Comparison of ENCODE assay signal across 9 mouse cellular contexts in genomic region chr7:142089648-142090447, GRCm38 (mm10). TPM values are rescaled to one million over a fixed set of nuclear protein-coding genes. Genes with fewer than 3 reads are reported as not detected.
DNase-seq lines count a peak whose midpoint lies in the region; ATAC-seq and TF ChIP-seq lines count a peak whose summit lies in the region.
"Had no signal": no experiment of that assay in that cellular context is flagged by ENCODE, and none has a peak within 500 bp of the region (broad histone marks: within the 10 kb centered on the region; RNA-seq: fewer than 3 reads in every experiment).

No protein-coding gene starts in this region.

- H3K9me3 ChIP-seq in forebrain, embryonic 10.5 days = no peaks in the 10 kb centered on the region
- H3K9me3 ChIP-seq in hindbrain, embryonic 11.5 days (ENCODE audit: control insufficient read depth, low read length) = no peaks in the 10 kb centered on the region
- H3K9me3 ChIP-seq in midbrain, embryonic 15.5 days = no peaks in the 10 kb centered on the region
- H3K9me3 ChIP-seq: lung, embryonic 15.5 days had no signal

- no peak for DNase-seq in layer of hippocampus, adult 2 months (ENCODE audit: low spot score in 2 of 2)
- DNase-seq in layer of hippocampus, adult 9-10 months (ENCODE audit: low spot score) = no peak
- no peak for DNase-seq in forebrain, embryonic 10.5 days (ENCODE audit: extremely low spot score, low spot score)
- no peak for DNase-seq in hindbrain, embryonic 11.5 days (ENCODE audit: low spot score)
- no peak for DNase-seq in MN1 (ENCODE audit: low spot score)
- no peak for DNase-seq in kidney, postnatal 36 days

- 66% methylated on average over 17 of the region's 17 CpGs for WGBS in forebrain, embryonic 10.5 days
- WGBS in hindbrain, embryonic 11.5 days = 52% methylated on average over 17 of the region's 17 CpGs
- WGBS in midbrain, embryonic 15.5 days = 56% methylated on average over 17 of the region's 17 CpGs

- no peak overlapping the region for H3K9ac ChIP-seq in hindbrain, embryonic 11.5 days (ENCODE audit: low read depth, low read length)
- H3K9ac ChIP-seq in midbrain, embryonic 15.5 days = peak overlapping the region; percentile 16; the same call in 1 of the 2 replicates
- H3K9ac ChIP-seq: lung, embryonic 15.5 days had no signal

- ATAC-seq in hindbrain, embryonic 11.5 days (ENCODE audit: low FRiP score) = no peak
- ATAC-seq in midbrain, embryonic 15.5 days (replicated peaks) = no peak

- peaks cover 76% of the 10 kb centered on the region for H3K4me1 ChIP-seq in forebrain, embryonic 10.5 days
- H3K4me1 ChIP-seq in hindbrain, embryonic 11.5 days (replicated peaks; ENCODE audit: control insufficient read depth, insufficient read depth, low read length) = peaks cover 31% of the 10 kb centered on the region
- H3K4me1 ChIP-seq in midbrain, embryonic 15.5 days = peaks cover 66% of the 10 kb centered on the region

- H3K36me3 ChIP-seq in forebrain, embryonic 10.5 days (replicated peaks) = peaks cover 29% of the 10 kb centered on the region
- H3K36me3 ChIP-seq in hindbrain, embryonic 11.5 days (ENCODE audit: control insufficient read depth, insufficient read depth, low read length) = no peaks in the 10 kb centered on the region
- H3K36me3 ChIP-seq in midbrain, embryonic 15.5 days (replicated peaks) = peaks cover 29% of the 10 kb centered on the region
- H3K36me3 ChIP-seq: lung, embryonic 15.5 days had no signal

- H3K4me2 ChIP-seq in hindbrain, embryonic 11.5 days (replicated peaks; ENCODE audit: low read depth, low read length) = no peak overlapping the region
- peak overlapping the region; percentile 91 for H3K4me2 ChIP-seq in midbrain, embryonic 15.5 days
- H3K4me2 ChIP-seq: lung, embryonic 15.5 days had no signal

- H3K27ac ChIP-seq in layer of hippocampus, adult 2 months = peak overlapping the region; percentile 68
- peak overlapping the region; percentile 58 for H3K27ac ChIP-seq in forebrain, embryonic 10.5 days
- peak overlapping the region; percentile 92 for H3K27ac ChIP-seq in hindbrain, embryonic 11.5 days (ENCODE audit: low read depth, low read length)
- H3K27ac ChIP-seq in midbrain, embryonic 15.5 days = peak overlapping the region; percentile 77
- H3K27ac ChIP-seq: lung, embryonic 15.5 days had no signal

- TF ChIP-seq CTCF in layer of hippocampus, adult 2 months (conservative IDR thresholded peaks at IDR 0.05) = no peak

- H3K4me3 ChIP-seq in layer of hippocampus, adult 2 months = no peak overlapping the region; the same call in 1 of the 2 replicates
- no peak overlapping the region; the same call in 1 of the 2 replicates for H3K4me3 ChIP-seq in forebrain, embryonic 10.5 days
- no peak overlapping the region for H3K4me3 ChIP-seq in hindbrain, embryonic 11.5 days (ENCODE audit: low read depth, low read length)
- no peak overlapping the region for H3K4me3 ChIP-seq in midbrain, embryonic 15.5 days
- H3K4me3 ChIP-seq: lung, embryonic 15.5 days had no signal

- peaks cover 98% of the 10 kb centered on the region for H3K27me3 ChIP-seq in forebrain, embryonic 10.5 days (ENCODE audit: poor library complexity, severe bottlenecking)
- H3K27me3 ChIP-seq in hindbrain, embryonic 11.5 days (ENCODE audit: control insufficient read depth, insufficient read depth, low read length) = peaks cover 4% of the 10 kb centered on the region
- H3K27me3 ChIP-seq in midbrain, embryonic 15.5 days (replicated peaks) = no peaks in the 10 kb centered on the region

RNA-seq across cellular contexts. Expression of gene Dusp8, which starts 5.8 kb away (rescaled TPM):
- 100 to 1,000 TPM; 126 to 127 TPM for total RNA-seq in layer of hippocampus, adult 2 months (2021)
- 3.6 and 7.3 TPM in 2 replicates for polyA plus RNA-seq in forebrain, embryonic 10.5 days (2016; fragmentation: Nextera tagmentation; extraction: Ambion mirVana)
- polyA plus RNA-seq in hindbrain, embryonic 11.5 days (2014; fragmentation: Nextera tagmentation; extraction: Ambion mirVana) = 19.1 and 20.9 TPM in 2 replicates
- polyA plus RNA-seq in midbrain, embryonic 15.5 days (2015; fragmentation: Nextera tagmentation; extraction: Ambion mirVana) = 134 and 135 TPM in 2 replicates

RNA-seq across cellular contexts. Expression of gene Mob2, which starts 29.0 kb away (rescaled TPM):
- total RNA-seq in layer of hippocampus, adult 2 months (2021) = 10 to 100 TPM; 29.0 to 29.3 TPM
- 60.9 and 65.7 TPM in 2 replicates for polyA plus RNA-seq in forebrain, embryonic 10.5 days (2016; fragmentation: Nextera tagmentation; extraction: Ambion mirVana)
- polyA plus RNA-seq in hindbrain, embryonic 11.5 days (2014; fragmentation: Nextera tagmentation; extraction: Ambion mirVana) = 53.3 and 59.8 TPM in 2 replicates
- 53.9 and 57.8 TPM in 2 replicates for polyA plus RNA-seq in midbrain, embryonic 15.5 days (2015; fragmentation: Nextera tagmentation; extraction: Ambion mirVana)

RNA-seq across cellular contexts. Expression of gene Gm45618, which starts 30.7 kb away (rescaled TPM):
- total RNA-seq in layer of hippocampus, adult 2 months (2021) = not detected
- 0.38 TPM in 1 of 2 replicates, not detected in the other for polyA plus RNA-seq in forebrain, embryonic 10.5 days (2016; fragmentation: Nextera tagmentation; extraction: Ambion mirVana)
- not detected in 2 replicates for polyA plus RNA-seq in hindbrain, embryonic 11.5 days (2014; fragmentation: Nextera tagmentation; extraction: Ambion mirVana)
- 0.36 and 0.65 TPM in 2 replicates for polyA plus RNA-seq in midbrain, embryonic 15.5 days (2015; fragmentation: Nextera tagmentation; extraction: Ambion mirVana)
- total RNA-seq: layer of hippocampus, postnatal 10 days had no signal
- polyA plus RNA-seq: lung, embryonic 15.5 days had no signal

RNA-seq across cellular contexts. Expression of gene Gm39115, which starts 46.0 kb away (rescaled TPM):
- total RNA-seq in layer of hippocampus, adult 2 months (2021) = not detected
- not detected in 2 replicates for polyA plus RNA-seq in forebrain, embryonic 10.5 days (2016; fragmentation: Nextera tagmentation; extraction: Ambion mirVana)
- not detected in 2 replicates for polyA plus RNA-seq in hindbrain, embryonic 11.5 days (2014; fragmentation: Nextera tagmentation; extraction: Ambion mirVana)
- not detected in 2 replicates for polyA plus RNA-seq in midbrain, embryonic 15.5 days (2015; fragmentation: Nextera tagmentation; extraction: Ambion mirVana)
- total RNA-seq: layer of hippocampus, postnatal 10 days had no signal
- polyA plus RNA-seq: lung, embryonic 15.5 days had no signal

RNA-seq across cellular contexts. Expression of gene Gm45337, which starts 54.6 kb away (rescaled TPM):
- total RNA-seq in layer of hippocampus, adult 2 months (2021) = not detected
- not detected in 2 replicates for polyA plus RNA-seq in forebrain, embryonic 10.5 days (2016; fragmentation: Nextera tagmentation; extraction: Ambion mirVana)
- polyA plus RNA-seq in hindbrain, embryonic 11.5 days (2014; fragmentation: Nextera tagmentation; extraction: Ambion mirVana) = not detected in 2 replicates
- polyA plus RNA-seq in midbrain, embryonic 15.5 days (2015; fragmentation: Nextera tagmentation; extraction: Ambion mirVana) = not detected in 2 replicates
- total RNA-seq: layer of hippocampus, postnatal 10 days had no signal
- polyA plus RNA-seq: lung, embryonic 15.5 days had no signal
